Mouse (Mus musculus): Measurements from ENCODE around the gene Abracl. TPM values are rescaled to one million over a fixed set of nuclear protein-coding genes. Genes with fewer than 3 reads are reported as not detected.

Abracl gene
- 140 and 211 TPM in 2 replicates for polyA plus RNA-seq (2012; rRNA removed)

DNA sequence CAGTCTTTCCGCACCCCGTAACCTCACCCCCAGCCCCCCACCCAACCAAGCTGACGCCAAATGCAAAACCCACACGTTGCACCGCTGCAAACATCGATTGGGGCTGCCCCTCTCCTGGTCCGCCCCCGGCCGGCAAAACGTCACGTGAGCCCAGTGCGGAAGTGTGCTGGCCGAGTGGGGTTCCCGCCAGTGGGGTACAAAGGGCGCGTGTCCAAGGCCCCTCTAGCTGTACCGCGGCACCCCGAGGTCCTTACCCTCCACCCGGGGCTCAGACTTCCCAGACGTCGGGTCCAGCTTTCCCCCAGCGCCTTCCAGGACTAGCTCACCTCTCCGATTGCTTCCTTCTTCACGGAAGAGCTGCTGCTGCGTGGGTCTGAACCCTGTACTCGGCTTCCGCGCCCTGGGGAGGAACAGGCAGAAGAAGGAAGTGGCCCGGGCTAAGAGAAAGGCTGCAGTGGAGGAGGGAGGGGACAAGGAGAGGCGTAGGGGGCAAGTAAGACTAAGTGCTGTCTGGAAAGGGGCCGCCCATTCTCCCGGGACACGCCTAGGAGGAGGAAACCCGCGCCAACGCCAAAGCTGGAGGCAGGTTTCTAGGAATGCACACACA, at the start of gene Abracl:
Abracl (minus strand) TSS at position 548 of the 607 bp plus-strand sequence.

DNA sequence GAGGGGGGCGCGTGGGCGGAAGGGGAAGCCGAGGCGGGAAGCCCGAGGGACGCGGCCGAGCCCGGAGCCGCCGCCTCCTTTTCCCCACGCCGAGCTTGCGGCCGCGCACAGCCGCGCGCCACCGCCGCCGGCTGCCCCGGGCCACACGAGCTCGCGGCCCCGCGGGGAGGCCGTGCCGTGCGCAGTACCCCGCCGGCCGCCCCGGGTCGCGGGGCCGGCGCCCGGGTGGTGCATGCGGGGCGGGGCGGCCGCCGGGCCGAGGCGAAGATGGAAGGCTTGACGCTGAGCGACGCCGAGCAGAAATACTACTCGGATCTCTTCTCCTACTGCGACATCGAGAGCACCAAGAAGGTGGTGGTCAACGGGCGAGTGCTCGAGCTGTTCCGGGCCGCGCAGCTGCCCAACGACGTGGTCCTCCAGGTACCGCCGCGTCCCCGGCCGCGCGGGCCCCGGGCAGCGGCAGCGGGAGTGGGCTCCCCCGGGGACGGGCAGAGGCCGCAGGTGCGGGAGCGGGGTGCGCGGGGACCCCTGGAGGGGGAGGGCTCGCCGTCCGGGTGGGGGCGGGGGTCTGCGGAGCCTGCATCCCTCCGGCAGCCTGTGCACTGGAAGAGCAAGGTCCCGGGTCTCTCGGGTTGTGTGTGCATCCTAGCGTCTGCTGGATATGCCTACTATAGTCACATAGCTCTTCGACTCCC, 32.8 kb upstream of the Abracl start, which contains the start of gene Reps1:
Reps1 (plus strand) TSS at position 166 of the 695 bp plus-strand sequence.

Other genes starting within 250 kb of the Abracl start
- gene Txlnb, start 227.1 kb downstream of the Abracl start, polyA plus RNA-seq (2012; rRNA removed): 3.3 and 4.2 TPM in 2 replicates
- 14.6 and 18.4 TPM in 2 replicates for gene Heca, start 75.2 kb downstream of the Abracl start, polyA plus RNA-seq (2012; rRNA removed)
- 43.6 and 71.4 TPM in 2 replicates for gene Reps1, start 32.6 kb upstream of the Abracl start, polyA plus RNA-seq (2012; rRNA removed)
- gene Ect2l, start 187.6 kb upstream of the Abracl start, polyA plus RNA-seq (2012; rRNA removed): 0.17 and 0.76 TPM in 2 replicates
- 6.9 and 13.1 TPM in 2 replicates for gene Ccdc28a, start 211.7 kb upstream of the Abracl start, polyA plus RNA-seq (2012; rRNA removed)